22 mouse cellular contexts compared by ENCODE assay signal in the genomic region with DNA sequence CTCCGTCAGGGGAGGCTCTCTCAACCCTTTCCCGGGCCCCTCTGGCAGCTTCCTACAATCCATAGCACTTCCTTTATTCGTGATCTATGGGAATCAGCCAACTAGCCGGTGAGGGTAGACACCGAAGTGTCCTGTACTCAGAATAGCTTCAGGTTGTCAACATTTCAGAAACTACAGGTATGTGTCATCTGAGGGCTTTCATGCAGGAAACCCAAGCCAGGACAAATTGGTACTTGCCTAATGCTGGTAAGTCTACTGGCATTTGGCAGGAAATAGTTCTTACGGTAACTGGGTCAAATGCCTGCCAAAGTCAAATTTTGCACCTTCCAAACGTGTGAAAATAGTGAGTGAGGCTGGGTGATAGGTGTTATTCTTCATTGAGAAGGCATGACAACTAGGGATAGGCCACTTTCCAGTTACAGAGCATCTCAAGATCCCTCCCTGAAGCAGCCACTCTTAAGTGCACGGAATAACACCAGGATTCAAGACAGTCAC.
"Had no signal": no experiment of that assay in that cellular context is flagged by ENCODE, and none has a peak within 500 bp of the region (broad histone marks: within the 10 kb centered on the region; RNA-seq: fewer than 3 reads in every experiment).

No protein-coding gene starts in this region.

- H3K27ac ChIP-seq: heart, adult 2 months; heart, embryonic 13.5 days; heart, embryonic 15.5 days; hindbrain, embryonic 13.5 days; hindbrain, embryonic 15.5 days; hindbrain, postnatal 0 days; kidney, embryonic 15.5 days; kidney, postnatal 0 days; layer of hippocampus, adult 2 months; limb, embryonic 13.5 days; limb, embryonic 15.5 days; liver, embryonic 12.5 days had no signal

- H3K27me3 ChIP-seq: heart, embryonic 13.5 days; heart, embryonic 15.5 days; hindbrain, embryonic 15.5 days; kidney, embryonic 15.5 days; liver, embryonic 12.5 days had no signal

- DNase-seq: gastrocnemius, postnatal 14 days; heart, adult 11 months; heart, adult 2 months; heart, postnatal 14 days; heart, postnatal 36 days; kidney, adult 11 months; kidney, adult 2 months; kidney, adult 9 months; kidney, postnatal 25 days; kidney, postnatal 4 days; left cerebral cortex, postnatal 4 days had no signal

- H3K4me3 ChIP-seq: heart, adult 2 months; heart, embryonic 13.5 days; heart, embryonic 15.5 days; hindbrain, embryonic 13.5 days; hindbrain, embryonic 15.5 days; kidney, embryonic 15.5 days; layer of hippocampus, adult 2 months; limb, embryonic 13.5 days; limb, embryonic 15.5 days; liver, embryonic 12.5 days had no signal

- H3K4me1 ChIP-seq: heart, embryonic 13.5 days; heart, embryonic 15.5 days; kidney, embryonic 15.5 days; liver, embryonic 12.5 days had no signal

- H3K36me3 ChIP-seq: heart, embryonic 15.5 days; hindbrain, embryonic 15.5 days; limb, embryonic 13.5 days had no signal
